Mouse (Mus musculus): ENCODE measurements at regions not wholly inside any gene's neighbourhood (a gene's known extent, or its start where the extent isn't known, plus 50 kb on each side); places are given as distances from the start of the nearest gene placed in this dataset.

DNA sequence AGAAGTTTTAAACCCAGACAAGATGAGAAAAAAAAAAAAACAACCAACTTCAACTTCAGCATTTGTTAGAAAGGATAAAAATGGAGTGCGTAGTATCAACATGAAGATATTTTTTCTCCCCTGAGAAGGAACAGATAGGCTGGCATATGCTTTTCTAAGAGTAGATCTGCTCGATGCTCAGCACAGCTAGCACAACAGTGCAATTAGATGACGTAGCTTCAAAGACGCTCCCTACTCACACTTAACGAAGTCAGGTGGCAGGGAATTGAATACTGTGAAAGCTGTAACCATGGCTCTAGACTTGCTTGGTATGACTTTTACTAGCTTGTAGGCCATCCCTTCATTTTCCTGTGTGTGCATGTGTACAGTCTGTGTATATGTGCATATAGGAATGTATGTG is 299.5 kb downstream of the Tmem182 start:
- DNase-seq: peak; percentile 7

GRCm38 (mm10) chr1:41121636-41122175 is 316.3 kb downstream of the Tmem182 start:
- DNase-seq: no peak

DNA sequence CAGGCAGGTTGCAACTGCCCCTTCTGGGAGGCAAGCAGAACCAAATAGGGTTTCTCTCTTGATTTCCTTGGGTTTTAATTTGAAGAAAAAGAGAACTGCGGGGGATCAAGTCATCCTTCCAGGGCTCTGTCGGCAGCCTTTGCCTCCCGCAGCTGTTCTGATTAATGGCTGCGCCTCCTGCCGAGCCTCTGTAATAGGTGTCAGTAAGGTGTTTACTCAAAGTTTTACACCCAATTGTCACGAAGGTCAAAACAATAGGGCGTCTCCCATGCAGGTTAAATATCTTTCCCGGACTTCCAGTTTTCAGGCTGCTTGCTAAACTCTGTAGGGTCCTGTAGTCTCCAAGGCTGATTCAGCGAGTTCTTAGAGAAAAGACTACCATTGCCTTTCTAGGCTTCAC is 326.0 kb downstream of the Tmem182 start:
- DNase-seq: no peak

DNA sequence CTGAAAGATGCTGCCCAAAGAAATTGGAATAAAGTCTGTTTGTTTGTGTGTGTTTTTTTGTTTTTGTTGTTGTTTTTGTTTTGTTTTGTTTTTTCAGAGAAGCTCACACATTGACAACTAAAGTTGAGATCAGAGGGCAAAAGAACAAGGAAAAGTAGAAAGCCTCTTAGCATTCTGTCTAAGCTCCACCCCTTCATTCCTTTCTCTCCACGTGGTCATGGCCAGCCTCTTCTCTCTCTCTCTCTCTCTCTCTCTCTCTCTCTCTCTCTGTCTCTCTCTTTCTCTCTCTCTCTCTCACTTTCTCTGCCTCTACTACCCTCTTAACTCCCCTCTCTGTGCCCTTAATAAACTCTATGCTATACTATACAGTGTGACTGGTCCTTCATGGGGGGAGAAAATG is 327.7 kb downstream of the Tmem182 start:
- no peak for DNase-seq

GRCm38 (mm10) chr1:41133946-41134345 is 328.5 kb downstream of the Tmem182 start:
- no peak for DNase-seq

GRCm38 (mm10) chr1:41139725-41140124 is 334.3 kb downstream of the Tmem182 start:
- no peak for DNase-seq

DNA sequence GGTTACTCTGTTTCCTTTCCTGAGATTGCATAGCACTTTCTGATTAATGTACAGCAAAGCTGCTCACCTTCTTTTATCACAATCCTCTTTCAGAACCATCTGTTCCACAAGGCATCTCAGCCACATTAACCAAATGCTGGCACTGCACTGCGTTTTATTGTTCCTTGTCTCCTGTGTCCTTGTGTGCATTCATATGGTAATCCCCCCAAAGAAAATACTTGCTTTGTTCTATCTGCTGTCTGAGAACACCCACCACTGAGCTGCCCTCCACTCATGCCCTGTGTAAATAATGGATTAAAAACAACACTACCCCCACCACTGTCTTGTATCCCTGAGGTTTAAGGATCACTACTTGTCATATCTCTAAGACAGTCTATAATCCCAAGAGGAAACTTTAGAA is 335.1 kb downstream of the Tmem182 start:
- no peak for DNase-seq

GRCm38 (mm10) chr1:41141992-41142391 is 336.6 kb downstream of the Tmem182 start:
- DNase-seq: no peak

DNA sequence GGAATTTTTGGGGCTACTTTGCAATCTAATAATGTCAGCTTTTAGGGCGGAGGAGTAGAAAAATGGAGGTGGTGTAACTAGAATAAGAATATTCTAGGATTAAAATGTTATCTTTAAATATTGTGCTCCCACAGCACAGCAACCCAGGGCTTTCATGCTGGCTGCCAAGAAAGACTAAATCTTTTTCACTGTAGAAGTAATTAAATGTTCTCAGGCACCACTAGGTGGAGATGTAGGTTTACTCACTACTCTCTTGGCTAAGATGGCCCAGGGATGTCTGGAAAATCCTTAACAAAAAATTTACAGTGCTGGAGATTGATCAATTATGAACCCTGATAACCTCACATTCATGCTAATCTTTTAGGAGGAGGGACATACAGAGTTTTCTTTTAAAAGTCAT is 347.1 kb downstream of the Tmem182 start:
- DNase-seq: no peak

- no peak for DNase-seq
Observed at GRCm38 (mm10) chr1:41153174-41153999, 348.0 kb downstream of the Tmem182 start.

GRCm38 (mm10) chr1:41154198-41154597 is 348.8 kb downstream of the Tmem182 start:
- no peak for DNase-seq

- no peak for DNase-seq
Observed at GRCm38 (mm10) chr1:41156946-41157345, 351.5 kb downstream of the Tmem182 start.

DNA sequence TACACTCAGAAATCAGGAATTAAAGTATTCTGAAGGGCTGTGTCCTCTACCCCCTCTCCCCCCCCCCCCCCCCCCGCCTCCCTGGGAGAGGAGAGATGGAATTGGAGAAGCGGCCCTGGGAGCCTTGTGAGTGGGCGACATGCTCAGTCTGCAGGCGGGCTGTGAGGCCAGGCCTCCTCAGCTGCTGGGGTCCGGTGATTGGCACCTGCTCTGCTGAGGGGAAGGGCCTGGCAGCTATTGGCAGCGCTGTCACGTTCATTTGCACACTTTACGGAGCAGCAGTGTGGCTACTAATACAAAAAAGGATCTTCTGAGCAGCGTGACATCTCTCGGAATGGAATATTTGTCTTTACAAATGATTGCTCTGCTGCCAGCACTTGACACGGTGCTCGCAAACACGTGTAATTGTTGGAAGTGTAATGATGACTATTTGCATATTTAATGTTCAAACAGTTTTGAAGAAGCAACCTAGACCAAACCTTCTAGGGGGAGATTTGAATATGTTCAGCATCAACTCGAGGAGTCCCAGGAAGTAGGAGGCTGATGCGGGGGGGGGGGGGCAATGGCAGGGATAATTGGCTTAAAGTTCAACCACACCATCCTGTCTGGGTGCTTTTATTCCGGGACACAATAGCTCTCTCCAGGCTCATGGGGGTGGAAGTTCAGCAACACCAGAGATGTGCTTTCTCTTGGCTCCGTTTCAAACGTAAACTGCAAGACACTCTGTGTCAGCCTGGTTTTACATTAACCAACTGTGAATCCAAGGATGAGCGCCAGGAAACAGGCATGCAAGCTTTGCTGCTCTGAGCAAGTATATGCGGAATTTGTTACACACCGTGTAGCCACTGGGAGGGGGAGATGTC is 352.5 kb downstream of the Tmem182 start:
- DNase-seq: peak; percentile 27

- DNase-seq: no peak
Observed at GRCm38 (mm10) chr1:41165878-41166786, 360.7 kb downstream of the Tmem182 start.

DNA sequence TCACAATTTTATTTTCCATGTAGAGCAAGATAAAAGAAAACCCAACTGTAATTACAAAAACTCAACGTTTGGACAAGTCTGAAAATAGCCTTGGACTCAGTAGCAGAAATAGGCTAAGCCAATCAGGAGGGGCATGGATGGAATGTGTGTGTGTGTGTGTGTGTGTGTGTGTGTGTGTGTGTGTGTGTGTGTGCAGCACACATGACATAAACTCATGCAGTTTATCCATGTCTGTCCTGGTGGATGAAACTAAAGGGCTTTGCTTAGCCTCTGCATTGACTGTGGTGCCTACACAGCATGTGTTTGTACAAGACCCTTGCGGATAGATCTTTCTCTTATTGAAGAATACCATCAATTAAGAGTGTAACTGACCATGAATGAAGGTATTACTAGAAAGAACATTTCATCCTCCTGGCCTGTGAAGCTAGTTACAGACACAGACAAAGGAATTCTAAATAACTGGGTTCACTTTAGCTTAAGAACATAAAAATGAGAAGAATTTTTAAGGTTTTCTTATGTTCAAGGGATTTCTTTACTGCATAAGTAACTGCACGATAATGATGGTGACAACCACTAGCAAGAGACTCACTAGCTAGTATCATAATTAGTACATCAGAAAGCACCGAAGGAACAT is 361.5 kb downstream of the Tmem182 start:
- DNase-seq: no peak

- DNase-seq: no peak
Observed at GRCm38 (mm10) chr1:41186991-41187390, 381.6 kb downstream of the Tmem182 start.

- DNase-seq: no peak
Observed at GRCm38 (mm10) chr1:41212876-41213275, 407.5 kb downstream of the Tmem182 start.

GRCm38 (mm10) chr1:41225851-41226250 is 420.4 kb downstream of the Tmem182 start:
- no peak for DNase-seq

DNA sequence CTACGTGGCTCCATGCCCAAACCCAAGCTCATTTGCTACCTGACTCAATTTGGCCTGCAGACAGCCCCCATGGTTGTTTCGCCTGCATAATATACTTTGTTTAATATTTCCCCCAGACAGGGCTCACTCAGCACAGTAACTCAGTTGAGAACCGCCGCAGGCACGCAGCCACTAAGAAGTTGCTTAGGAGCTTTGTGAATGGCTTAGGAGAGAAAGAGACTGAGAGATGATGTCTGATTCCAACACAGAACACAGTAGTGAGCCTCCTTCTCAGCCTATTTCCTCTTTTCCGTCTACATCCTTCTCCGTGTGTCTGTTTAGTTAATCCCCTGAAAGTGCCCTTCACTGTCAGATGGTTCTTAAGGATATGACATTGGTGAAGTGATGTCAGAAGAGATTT is 429.9 kb downstream of the Tmem182 start:
- no peak for DNase-seq

- DNase-seq: no peak
Observed at GRCm38 (mm10) chr1:41243000-41243399, 437.6 kb downstream of the Tmem182 start.

DNA sequence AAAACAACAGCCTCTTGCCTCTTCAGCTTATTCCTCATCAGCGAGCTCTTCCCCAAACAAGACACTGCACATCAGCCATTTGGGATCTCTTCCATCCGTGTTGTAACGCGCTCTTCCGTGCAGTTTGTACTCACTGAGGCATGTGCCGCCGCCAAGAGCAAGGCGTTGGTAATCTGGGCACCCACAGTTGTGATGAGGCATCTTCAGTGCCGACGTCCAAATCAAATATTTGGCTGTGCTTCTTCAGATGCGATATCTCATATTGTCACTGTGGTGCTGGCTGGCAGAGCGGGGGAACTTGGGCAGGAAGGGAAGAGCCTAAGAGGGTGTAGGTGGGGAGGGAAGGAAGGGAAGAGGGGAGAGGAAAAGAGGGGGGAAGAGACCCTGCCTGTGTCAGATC is 439.2 kb downstream of the Tmem182 start:
- DNase-seq: peak; percentile 23

GRCm38 (mm10) chr1:41264214-41264613 is 458.8 kb downstream of the Tmem182 start:
- DNase-seq: no peak

All from right cerebral cortex, postnatal 25 days (tissue).